Mouse (Mus musculus): ENCODE measurements around the gene Plp2. TPM values are rescaled to one million over a fixed set of nuclear protein-coding genes. Genes with fewer than 3 reads are reported as not detected.

Gene Plp2
- polyA plus RNA-seq, 1 experiment from 2014 or later, result 12.5 TPM

Other genes with a start within 250 kb of the Plp2 start
- gene Foxp3, start 97.7 kb downstream of the Plp2 start, polyA plus RNA-seq (2014; fragmentation: Nextera tagmentation; extraction: Ambion mirVana), result 0.11 and 0.32 TPM in 2 replicates
- gene Ppp1r3f, start 97.1 kb downstream of the Plp2 start, polyA plus RNA-seq (2014; fragmentation: Nextera tagmentation; extraction: Ambion mirVana), result 6.2 and 7.3 TPM in 2 replicates
- gene Ccdc22, start 65.9 kb downstream of the Plp2 start, polyA plus RNA-seq (2014; fragmentation: Nextera tagmentation; extraction: Ambion mirVana), result 27.0 and 29.6 TPM in 2 replicates
- 0.12 and 0.23 TPM in 2 replicates for gene Cacna1f, start 64.3 kb downstream of the Plp2 start, polyA plus RNA-seq (2014; fragmentation: Nextera tagmentation; extraction: Ambion mirVana)
- gene Syp, start 32.9 kb downstream of the Plp2 start, polyA plus RNA-seq (2014; fragmentation: Nextera tagmentation; extraction: Ambion mirVana), result 81.4 and 149 TPM in 2 replicates
- 1.3 and 2.0 TPM in 2 replicates for gene Prickle3, start 14.1 kb downstream of the Plp2 start, polyA plus RNA-seq (2014; fragmentation: Nextera tagmentation; extraction: Ambion mirVana)
- gene Magix, start 9.9 kb upstream of the Plp2 start, polyA plus RNA-seq (2014; fragmentation: Nextera tagmentation; extraction: Ambion mirVana), result 0.20 TPM in 1 of 2 replicates, not detected in the other
- gene Gpkow, start 25.7 kb upstream of the Plp2 start, polyA plus RNA-seq (2014; fragmentation: Nextera tagmentation; extraction: Ambion mirVana), result 50.0 and 55.7 TPM in 2 replicates
- 22.3 and 23.6 TPM in 2 replicates for gene Wdr45, start 42.9 kb upstream of the Plp2 start, polyA plus RNA-seq (2014; fragmentation: Nextera tagmentation; extraction: Ambion mirVana)
- gene Gm45208, start 50.9 kb upstream of the Plp2 start, polyA plus RNA-seq (2014; fragmentation: Nextera tagmentation; extraction: Ambion mirVana), result 0.47 and 2.9 TPM in 2 replicates
- gene Praf2, start 57.0 kb upstream of the Plp2 start, polyA plus RNA-seq (2014; fragmentation: Nextera tagmentation; extraction: Ambion mirVana), result 137 and 147 TPM in 2 replicates
- gene Ccdc120, start 79.5 kb upstream of the Plp2 start, polyA plus RNA-seq (2014; fragmentation: Nextera tagmentation; extraction: Ambion mirVana), result 55.9 and 57.1 TPM in 2 replicates
- 16.6 and 23.8 TPM in 2 replicates for gene Tfe3, start 91.2 kb upstream of the Plp2 start, polyA plus RNA-seq (2014; fragmentation: Nextera tagmentation; extraction: Ambion mirVana)
- 57.3 and 74.5 TPM in 2 replicates for gene Gripap1, start 118.4 kb upstream of the Plp2 start, polyA plus RNA-seq (2014; fragmentation: Nextera tagmentation; extraction: Ambion mirVana)
- 5.8 and 7.7 TPM in 2 replicates for gene Kcnd1, start 150.9 kb upstream of the Plp2 start, polyA plus RNA-seq (2014; fragmentation: Nextera tagmentation; extraction: Ambion mirVana)
- gene Otud5, start 170.0 kb upstream of the Plp2 start, polyA plus RNA-seq (2014; fragmentation: Nextera tagmentation; extraction: Ambion mirVana), result 26.8 and 28.1 TPM in 2 replicates
- 20.7 and 22.9 TPM in 2 replicates for gene Pim2, start 206.9 kb upstream of the Plp2 start, polyA plus RNA-seq (2014; fragmentation: Nextera tagmentation; extraction: Ambion mirVana)
- 23.6 and 25.1 TPM in 2 replicates for gene Slc35a2, start 212.6 kb upstream of the Plp2 start, polyA plus RNA-seq (2014; fragmentation: Nextera tagmentation; extraction: Ambion mirVana)
- gene Pqbp1, start 227.9 kb upstream of the Plp2 start, polyA plus RNA-seq (2014; fragmentation: Nextera tagmentation; extraction: Ambion mirVana), result 184 and 191 TPM in 2 replicates
- 146 and 167 TPM in 2 replicates for gene Timm17b, start 228.0 kb upstream of the Plp2 start, polyA plus RNA-seq (2014; fragmentation: Nextera tagmentation; extraction: Ambion mirVana)
- not detected in 2 replicates for gene Gm10491, start 236.4 kb upstream of the Plp2 start, polyA plus RNA-seq (2014; fragmentation: Nextera tagmentation; extraction: Ambion mirVana)
- gene Gm10490, start 238.2 kb upstream of the Plp2 start, polyA plus RNA-seq (2014; fragmentation: Nextera tagmentation; extraction: Ambion mirVana), result not detected in 2 replicates
- 245 and 258 TPM in 2 replicates for gene Pcsk1n, start 248.4 kb upstream of the Plp2 start, polyA plus RNA-seq (2014; fragmentation: Nextera tagmentation; extraction: Ambion mirVana)

Measured in neural tube, embryonic 14.5 days (tissue).